Mouse (Mus musculus) CH12.LX (cell line): Measurements from ENCODE around the gene Pi4k2b. TPM values are rescaled to one million over a fixed set of nuclear protein-coding genes. Genes with fewer than 3 reads are reported as not detected.

Source experiments
- DNase-seq: peaks from one replicate; pipeline ENCODE4 v3.0.0-alpha.2; 2013; ENCODE audit errors: extremely low read depth
- H3K27ac ChIP-seq: 2 replicates; pipeline ENCODE4 v1.5.1; 2012; ENCODE audit warnings: low read depth, mild to moderate bottlenecking, control low read depth, moderate library complexity; ENCODE audit not compliant: insufficient read depth
- H3K27me3 ChIP-seq: replicated peaks from 2 replicates; pipeline ENCODE3; 2012; ENCODE audit warnings: inconsistent platforms
- H3K36me3 ChIP-seq, 2 experiments: replicated peaks in 1 of 2; 2 replicates each; pipeline versions ENCODE3 to v1.6.1; 2012; ENCODE audit warnings: inconsistent platforms in 1 of 2, low read length in 1 of 2, mild to moderate bottlenecking in 1 of 2, mixed read lengths in 1 of 2, moderate library complexity in 1 of 2; ENCODE audit not compliant: control insufficient read depth in 1 of 2, insufficient read depth in 1 of 2
- H3K4me1 ChIP-seq, 2 experiments: 2 replicates each; pipeline ENCODE4 v1.6.1; 2012; ENCODE audit warnings: inconsistent platforms in 1 of 2, moderate library complexity in 1 of 2; ENCODE audit not compliant: insufficient read depth in 2 of 2, control insufficient read depth in 1 of 2
- H3K4me2 ChIP-seq: 2 replicates; pipeline ENCODE4 v1.6.1; 2012; ENCODE audit warnings: low read depth, mild to moderate bottlenecking, control low read depth; ENCODE audit not compliant: poor library complexity, insufficient read depth, severe bottlenecking
- H3K4me3 ChIP-seq, 3 experiments: fragments of 150-350 bp in 1 of 3; sonication (generic) in 1 of 3; replicated peaks in 1 of 3; 2 replicates each; pipeline versions ENCODE3 to v1.5.1; 2011 to 2012; ENCODE audit warnings: low read depth in 2 of 3, low read length in 2 of 3, mild to moderate bottlenecking in 2 of 3, moderate library complexity in 2 of 3, control low read depth in 1 of 3, improper control_type of control experiment in 1 of 3, inconsistent platforms in 1 of 3, mixed read lengths in 1 of 3; ENCODE audit not compliant: poor library complexity in 1 of 3
- H3K79me2 ChIP-seq: replicated peaks from 2 replicates; pipeline ENCODE4 v1.6.1; 2012; ENCODE audit warnings: mild to moderate bottlenecking, moderate library complexity; ENCODE audit not compliant: control insufficient read depth, poor library complexity, insufficient read depth, severe bottlenecking; ENCODE audit errors: extremely low read depth
- H3K9ac ChIP-seq: 2 replicates; pipeline ENCODE4 v1.6.1; 2012; ENCODE audit warnings: low read depth, mild to moderate bottlenecking, control low read depth, moderate library complexity; ENCODE audit not compliant: insufficient read depth
- H3K9me3 ChIP-seq: replicated peaks from 2 replicates; pipeline ENCODE3; 2012; ENCODE audit warnings: low read length, inconsistent platforms, mixed read lengths
- BHLHE40 ChIP-seq: IDR thresholded peaks from 2 replicates; pipeline ENCODE4 v1.6.1; 2011; ENCODE audit warnings: mild to moderate bottlenecking, low read depth, low read length, improper control_type of control experiment
- CHD1 ChIP-seq: IDR thresholded peaks from 2 replicates; pipeline ENCODE4 v1.6.1; 2012; ENCODE audit warnings: low read depth, low read length, improper control_type of control experiment, inconsistent platforms
- CHD2 ChIP-seq: IDR thresholded peaks from 2 replicates; pipeline ENCODE4 v1.6.1; 2011; ENCODE audit warnings: low read length, improper control_type of control experiment
- CTCF ChIP-seq, 2 experiments: IDR thresholded peaks in 1 of 2; conservative IDR thresholded peaks in 1 of 2; 2 replicates each; pipeline ENCODE4 v1.5.1; 2011 to 2012; ENCODE audit warnings: low read depth in 2 of 2, low read length in 2 of 2, improper control_type of control experiment in 1 of 2, inconsistent platforms in 1 of 2, mild to moderate bottlenecking in 1 of 2, moderate library complexity in 1 of 2
- E2F4 ChIP-seq: IDR thresholded peaks from 2 replicates; pipeline ENCODE4 v1.6.1; 2011; ENCODE audit warnings: low read depth, low read length, improper control_type of control experiment; ENCODE audit not compliant: insufficient replicate concordance
- ELF1 ChIP-seq: IDR thresholded peaks from 2 replicates; pipeline ENCODE4 v1.6.1; 2014; ENCODE audit warnings: low read depth, mild to moderate bottlenecking, inconsistent platforms, low read length, improper control_type of control experiment
- ETS1 ChIP-seq: conservative IDR thresholded peaks from 2 replicates; pipeline ENCODE4 v1.6.1; 2012; ENCODE audit warnings: low read depth, mild to moderate bottlenecking, inconsistent platforms, low read length, improper control_type of control experiment, moderate library complexity
- HCFC1 ChIP-seq: IDR thresholded peaks from 2 replicates; pipeline ENCODE4 v1.6.1; 2012; ENCODE audit warnings: low read depth, mild to moderate bottlenecking, inconsistent platforms, low read length, improper control_type of control experiment
- JUN ChIP-seq: IDR thresholded peaks from 2 replicates; pipeline ENCODE4 v1.6.1; 2011; ENCODE audit warnings: low read depth, mild to moderate bottlenecking, low read length, improper control_type of control experiment, moderate library complexity; ENCODE audit not compliant: insufficient read depth
- JUND ChIP-seq: conservative IDR thresholded peaks from 2 replicates; pipeline ENCODE4 v1.6.1; 2011; ENCODE audit warnings: low read depth, low read length, improper control_type of control experiment
- KAT2A ChIP-seq: IDR thresholded peaks from 2 replicates; pipeline ENCODE4 v1.6.1; 2012; ENCODE audit warnings: low read length, improper control_type of control experiment, inconsistent platforms; ENCODE audit not compliant: insufficient replicate concordance
- MAFK ChIP-seq: IDR thresholded peaks from 2 replicates; pipeline ENCODE4 v1.6.1; 2011; ENCODE audit warnings: low read length, improper control_type of control experiment; ENCODE audit not compliant: insufficient replicate concordance
- MAX ChIP-seq: IDR thresholded peaks from 2 replicates; pipeline ENCODE4 v1.6.1; 2011; ENCODE audit warnings: low read length, improper control_type of control experiment
- MAZ ChIP-seq: IDR thresholded peaks from 2 replicates; pipeline ENCODE4 v1.6.1; 2012; ENCODE audit warnings: low read depth, mild to moderate bottlenecking, inconsistent platforms, low read length, improper control_type of control experiment, moderate library complexity
- MEF2A ChIP-seq: IDR thresholded peaks from 2 replicates; pipeline ENCODE4 v1.6.1; 2014; ENCODE audit warnings: low read depth, mild to moderate bottlenecking, inconsistent platforms, low read length, improper control_type of control experiment, borderline replicate concordance
- MYC ChIP-seq: IDR thresholded peaks from 2 replicates; pipeline ENCODE4 v1.6.1; 2011; ENCODE audit warnings: low read depth, mild to moderate bottlenecking, improper control_type of control experiment, low read length
- NRF1 ChIP-seq: IDR thresholded peaks from 2 replicates; pipeline ENCODE4 v1.6.1; 2014; ENCODE audit warnings: low read depth, mild to moderate bottlenecking, inconsistent platforms, low read length, improper control_type of control experiment, moderate library complexity
- PAX5 ChIP-seq: IDR thresholded peaks from 2 replicates; pipeline ENCODE4 v1.6.1; 2012; ENCODE audit warnings: low read length, inconsistent platforms, mixed read lengths
- POLR2A ChIP-seq: IDR thresholded peaks from 2 replicates; pipeline ENCODE4 v1.6.1; 2011; ENCODE audit warnings: low read depth, mild to moderate bottlenecking, improper control_type of control experiment, low read length
- POLR2AphosphoS2 ChIP-seq: IDR thresholded peaks from 2 replicates; pipeline ENCODE4 v1.6.1; 2011; ENCODE audit warnings: low read depth, low read length, improper control_type of control experiment
- RCOR1 ChIP-seq: conservative IDR thresholded peaks from 2 replicates; pipeline ENCODE4 v1.6.1; 2012; ENCODE audit warnings: low read depth, mild to moderate bottlenecking, inconsistent platforms, low read length, improper control_type of control experiment
- SIN3A ChIP-seq: IDR thresholded peaks from 2 replicates; pipeline ENCODE4 v1.6.1; 2012; ENCODE audit warnings: low read length, improper control_type of control experiment, inconsistent platforms
- SMC3 ChIP-seq: IDR thresholded peaks from 2 replicates; pipeline ENCODE4 v1.6.1; 2011; ENCODE audit warnings: low read depth, low read length, improper control_type of control experiment
- TCF12 ChIP-seq: IDR thresholded peaks from 2 replicates; pipeline ENCODE4 v1.6.1; 2014; ENCODE audit warnings: low read depth, mild to moderate bottlenecking, inconsistent platforms, low read length, improper control_type of control experiment
- UBTF ChIP-seq: IDR thresholded peaks from 2 replicates; pipeline ENCODE4 v1.6.1; 2012; ENCODE audit warnings: low read depth, mild to moderate bottlenecking, inconsistent platforms, low read length, improper control_type of control experiment, moderate library complexity
- USF1 ChIP-seq: IDR thresholded peaks from 2 replicates; pipeline ENCODE4 v1.6.1; 2014; ENCODE audit warnings: low read depth, mild to moderate bottlenecking, inconsistent platforms, low read length, improper control_type of control experiment
- ZC3H11A ChIP-seq: IDR thresholded peaks from 2 replicates; pipeline ENCODE4 v1.6.1; 2012; ENCODE audit warnings: low read depth, mild to moderate bottlenecking, inconsistent platforms, low read length, improper control_type of control experiment
- ZKSCAN1 ChIP-seq: IDR thresholded peaks from 2 replicates; pipeline ENCODE4 v1.6.1; 2012; ENCODE audit warnings: low read depth, inconsistent platforms, low read length, improper control_type of control experiment, borderline replicate concordance
- ZMIZ1 ChIP-seq: IDR thresholded peaks from 2 replicates; pipeline ENCODE4 v1.6.1; 2012; ENCODE audit warnings: low read depth, mild to moderate bottlenecking, inconsistent platforms, low read length, improper control_type of control experiment
- ZNF384 ChIP-seq: IDR thresholded peaks from 2 replicates; pipeline ENCODE4 v1.6.1; 2012; ENCODE audit warnings: low read depth, low read length, improper control_type of control experiment, inconsistent platforms
- dilution Hi-C: fragments of 300-500 bp; cut with MboI; formaldehyde crosslinking; loops from 2 replicates; pipeline ENCODE4 v1.14.3; 2020; ENCODE audit warnings: low sequenced_read_pairs; ENCODE audit not compliant: extremely low pct_unique_long_range_greater_than_20kb, extremely low pct_ligation_motif_present
- in situ Hi-C: fragments of 300-500 bp; cut with MboI; formaldehyde crosslinking; loops from 3 replicates; pipeline ENCODE4 v1.14.3; 2019; ENCODE audit warnings: low sequenced_read_pairs, low pct_ligation_motif_present, low pct_unique_long_range_greater_than_20kb, mixed read lengths
- polyA plus RNA-seq: library from polyadenylated mRNA; unstranded; fragments of >175 nt; gene quantifications from 2 replicates; pipeline ENCODE4 v1.2.1, GENCODE M21; 2012; ENCODE audit warnings: low read depth; ENCODE audit not compliant: insufficient read length
- total RNA-seq, 2 experiments: library from RNA; depleted of rRNA; stranded (reverse); fragments of 300-350 nt in 1 of 2; fragments of >200 nt in 1 of 2; gene quantifications; 2 replicates each; pipeline ENCODE4 v1.2.3; 2012 to 2014

Pi4k2b gene
- total and polyA plus RNA-seq, 3 experiments = 10.8 to 27.1 (median 17.0) TPM

DNA sequence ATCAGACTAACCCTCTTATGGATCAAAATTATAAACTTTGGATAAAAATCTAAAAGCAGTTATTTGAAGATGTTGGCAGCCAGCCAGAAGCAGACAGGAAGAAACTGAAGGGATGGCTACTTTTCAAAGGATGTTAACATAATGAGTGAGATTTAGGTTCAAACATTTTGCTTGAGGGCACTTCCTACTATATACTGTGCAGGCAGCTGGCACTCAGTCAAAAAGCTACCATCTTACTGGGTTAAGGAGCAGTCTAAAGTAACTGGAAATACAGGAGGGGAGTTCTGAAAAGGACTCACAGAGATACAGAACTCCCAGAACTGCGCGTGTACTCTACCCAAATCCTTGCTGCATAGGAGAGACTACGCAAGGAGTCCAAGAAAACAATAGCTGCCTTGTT, 5.3 kb upstream of the Pi4k2b start:
- Histone ChIP-seq H3K27ac (no peak overlapping the region), H3K4me1 (no peaks in the 10 kb centered on the region), H3K27me3 (no peaks in the 10 kb centered on the region), H3K4me3 (no peak overlapping the region), H3K4me2 (no peak overlapping the region), H3K9ac (no peak overlapping the region), H3K79me2 (no peaks in the 10 kb centered on the region)
- dilution Hi-C loops = no loop called here
- TF ChIP-seq SMC3 = no peak
- TF ChIP-seq ZC3H11A = no peak
- TF ChIP-seq ZMIZ1 = no peak
- TF ChIP-seq ZKSCAN1 = no peak
- no peak for TF ChIP-seq UBTF
- no peak for TF ChIP-seq KAT2A
- TF ChIP-seq JUN = no peak
- TF ChIP-seq SIN3A = no peak
- TF ChIP-seq PAX5 = no peak
- TF ChIP-seq MEF2A = no peak
- no peak for TF ChIP-seq RCOR1
- TF ChIP-seq TCF12 = no peak
- no peak for TF ChIP-seq USF1
- TF ChIP-seq, all 38 proteins: peak for 0
- in situ Hi-C loops = no loop called here
- Histone ChIP-seq H3K36me3 (no peaks in the 10 kb centered on the region), H3K9me3 (no peaks in the 10 kb centered on the region)
- DNase-seq = no peak

DNA sequence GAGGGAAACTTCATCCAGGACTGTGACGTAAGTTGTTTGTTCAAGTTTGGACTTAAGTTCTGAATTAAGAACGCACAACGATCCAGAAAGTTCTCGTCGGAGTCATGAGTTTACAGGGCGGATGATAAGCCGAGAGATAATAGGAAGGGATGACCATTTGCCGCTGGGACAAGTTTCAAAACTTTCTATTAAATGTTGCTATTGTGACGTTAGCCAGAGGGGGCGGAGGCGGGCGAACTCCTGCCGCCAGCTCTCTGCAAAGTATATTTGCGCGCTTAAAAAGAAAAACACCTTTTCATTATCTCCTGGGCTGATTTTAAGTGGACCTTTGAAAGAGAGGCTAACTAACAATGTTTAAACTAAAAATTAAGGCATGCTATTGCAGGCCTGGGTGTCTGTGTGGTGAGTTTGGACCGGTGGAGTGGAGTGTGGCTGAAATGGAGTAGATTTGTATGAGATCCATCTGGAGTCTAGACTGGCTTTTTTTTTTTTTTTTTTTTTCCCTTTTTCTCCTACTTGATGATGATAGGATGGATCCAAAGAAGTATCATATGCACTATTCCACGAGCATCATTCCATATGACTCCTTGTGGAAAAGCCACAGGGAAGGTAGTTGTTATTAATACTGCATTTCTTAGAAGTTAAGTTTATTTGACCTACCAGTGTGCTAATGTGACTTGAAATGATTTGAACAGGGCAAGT, 889 bp downstream of the Pi4k2b start:
- peak overlapping the region; percentile 87 to 92 (median 92) for H3K4me3 ChIP-seq
- H3K4me1 ChIP-seq = peaks cover 0 to 9% of the 10 kb centered on the region in 2 experiments; a peak in 2 of 4 replicates
- H3K9me3 ChIP-seq = no peaks in the 10 kb centered on the region
- peak overlapping the region; percentile 48 for H3K27ac ChIP-seq
- no peaks in the 10 kb centered on the region for H3K27me3 ChIP-seq
- dilution Hi-C loops = no loop called here
- peaks cover 4% of the 10 kb centered on the region; the same call in 1 of the 2 replicates for H3K79me2 ChIP-seq
- no peaks in the 10 kb centered on the region for H3K36me3 ChIP-seq
- peak; percentile 42 for DNase-seq
- peak overlapping the region; percentile 59 for H3K9ac ChIP-seq
- TF ChIP-seq BHLHE40 (no peak), ZNF384 (peak; percentile 51), MAZ (no peak), MAFK (no peak), MAX (no peak), KAT2A (no peak), CTCF (conservative IDR thresholded peaks at IDR 0.05 in 1 of 2, IDR thresholded peaks at IDR 0.05 in 1 of 2; ENCODE audit: low read depth in 2 of 2, low read length in 2 of 2) (peak in 1 of 2 experiments; percentile 37; a peak in 1 of 4 replicates), NRF1 (no peak), JUND (no peak), E2F4 (no peak), TCF12 (no peak), ZKSCAN1 (no peak), POLR2A (no peak), MYC (no peak), JUN (no peak), SIN3A (peak; percentile 37; the same call in 1 of the 2 replicates), ETS1 (no peak), HCFC1 (no peak), POLR2AphosphoS2 (no peak), CHD2 (no peak), CHD1 (0 out of 2 replicates have a peak, but pooled peaks have one; percentile 8), ELF1 (no peak), UBTF (no peak), PAX5 (no peak)
- in situ Hi-C loops = no loop called here
- peak overlapping the region; percentile 100 for H3K4me2 ChIP-seq
